11 mouse cellular contexts compared by ENCODE assay signal in the genomic region with DNA sequence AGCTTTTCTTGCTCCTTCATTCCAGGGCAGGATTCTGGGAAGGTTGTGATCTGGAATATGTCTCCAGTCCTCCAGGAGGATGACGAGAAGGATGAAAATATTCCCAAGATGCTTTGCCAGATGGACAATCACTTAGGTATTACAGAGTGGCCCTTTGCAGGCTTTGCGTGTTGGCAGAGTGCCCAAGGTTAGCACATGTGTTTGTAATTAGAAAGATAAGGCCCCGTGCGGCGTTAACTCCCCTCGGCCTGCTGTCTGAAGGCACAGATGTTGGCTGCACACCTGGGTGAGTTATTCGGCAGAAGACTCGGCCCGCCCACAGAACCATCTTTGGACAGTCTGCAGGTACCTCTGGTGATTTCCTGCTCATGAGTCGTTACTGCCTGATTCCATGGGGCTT. TPM values are rescaled to one million over a fixed set of nuclear protein-coding genes. Genes with fewer than 3 reads are reported as not detected.
DNase-seq lines count a peak whose midpoint lies in the region; ATAC-seq and TF ChIP-seq lines count a peak whose summit lies in the region.
"Had no signal": no experiment of that assay in that cellular context is flagged by ENCODE, and none has a peak within 500 bp of the region (broad histone marks: within the 10 kb centered on the region; RNA-seq: fewer than 3 reads in every experiment).

No protein-coding gene starts in this region.

- H3K4me2 ChIP-seq in stomach, embryonic 15.5 days: no peak overlapping the region
- H3K4me2 ChIP-seq: heart, embryonic 13.5 days; liver, embryonic 15.5 days had no signal

- H3K27ac ChIP-seq in stomach, embryonic 15.5 days: no peak overlapping the region
- no peak overlapping the region for H3K27ac ChIP-seq in cerebellum, adult 2 months (ENCODE audit: insufficient read depth, low read length)
- H3K27ac ChIP-seq: heart, embryonic 13.5 days; liver, embryonic 15.5 days had no signal

- 57% methylated on average over 10 of the region's 10 CpGs for WGBS in stomach, embryonic 15.5 days
- WGBS in cerebellum, adult 2 months: 72% methylated on average over 10 of the region's 10 CpGs

- no peak for TF ChIP-seq POLR2A in cerebellum, adult 2 months (IDR thresholded peaks at IDR 0.05; ENCODE audit: borderline replicate concordance, insufficient read depth, low read length)

- peaks cover 16% of the 10 kb centered on the region for H3K36me3 ChIP-seq in stomach, embryonic 15.5 days

- peak; percentile 9 for DNase-seq in embryo, embryonic 10.5 days (ENCODE audit: low spot score)
- DNase-seq in embryo, embryonic 10 days (ENCODE audit: low spot score): no peak
- peak; percentile 8 for DNase-seq in ovary, adult 18-20 months (ENCODE audit: low spot score)
- DNase-seq in ovary, postnatal 14 days (ENCODE audit: low spot score): no peak
- peak; percentile 27 to 42 for DNase-seq in heart, postnatal 36 days
- no peak for DNase-seq in cerebellum, adult 2 months
- no peak for DNase-seq in frontal cortex, postnatal 25 days (ENCODE audit: low spot score in 2 of 2)
- DNase-seq: thymus, postnatal 36 days had no signal

- H3K9ac ChIP-seq in stomach, embryonic 15.5 days: no peak overlapping the region
- H3K9ac ChIP-seq: heart, embryonic 13.5 days; liver, embryonic 15.5 days had no signal

- intact Hi-C loops in heart, postnatal 36 days (cut with DNase I): no loop called here

- H3K9me3 ChIP-seq in stomach, embryonic 15.5 days: no peaks in the 10 kb centered on the region
- H3K9me3 ChIP-seq: heart, embryonic 13.5 days; liver, embryonic 15.5 days had no signal

- H3K4me1 ChIP-seq in stomach, embryonic 15.5 days: no peaks in the 10 kb centered on the region
- H3K4me1 ChIP-seq in cerebellum, adult 2 months (ENCODE audit: control insufficient read depth, insufficient read depth, low read length): 0 out of 2 replicates have a peak, but pooled peaks cover 3% of the 10 kb centered on the region

- ATAC-seq in stomach, embryonic 15.5 days (ENCODE audit: insufficient read depth, low FRiP score, low read depth): peak; percentile 31; the same call in 1 of the 2 replicates

- no peaks in the 10 kb centered on the region for H3K27me3 ChIP-seq in stomach, embryonic 15.5 days (replicated peaks)
- no peaks in the 10 kb centered on the region for H3K27me3 ChIP-seq in cerebellum, adult 2 months (ENCODE audit: control insufficient read depth, insufficient read depth, low read length)
- H3K27me3 ChIP-seq: heart, embryonic 13.5 days; liver, embryonic 15.5 days had no signal

- no peak overlapping the region for H3K4me3 ChIP-seq in stomach, embryonic 15.5 days (replicated peaks)
- H3K4me3 ChIP-seq in cerebellum, adult 2 months (replicated peaks; ENCODE audit: insufficient read depth, low read depth, low read length): no peak overlapping the region
- H3K4me3 ChIP-seq: heart, embryonic 13.5 days; liver, embryonic 15.5 days had no signal

- no peak for TF ChIP-seq CTCF in cerebellum, adult 2 months (IDR thresholded peaks at IDR 0.05; ENCODE audit: borderline replicate concordance, insufficient read depth, low read depth, low read length)

RNA-seq across cellular contexts. Expression of a gene that starts 19.6 kb away (rescaled TPM):
- 10 to 100 TPM; 20.0 to 24.9 TPM for total RNA-seq in heart, postnatal 36 days (2021)
- polyA plus RNA-seq in stomach, embryonic 15.5 days (2015; fragmentation: Nextera tagmentation; extraction: Ambion mirVana): 13.4 and 13.5 TPM in 2 replicates
- 64.4 and 64.7 TPM in 2 replicates for polyA plus RNA-seq in cerebellum, adult 2 months (2012; rRNA removed)

RNA-seq across cellular contexts. Expression of a gene that starts 19.8 kb away (rescaled TPM):
- 10 to 100 TPM; 55.4 to 59.0 TPM for total RNA-seq in heart, postnatal 36 days (2021)
- 97.6 and 105 TPM in 2 replicates for polyA plus RNA-seq in stomach, embryonic 15.5 days (2015; fragmentation: Nextera tagmentation; extraction: Ambion mirVana)
- 35.7 and 37.6 TPM in 2 replicates for polyA plus RNA-seq in cerebellum, adult 2 months (2012; rRNA removed)

Comparison
In these comparisons a context has a peak if more than half of its experiments do, and no peak if none do; other contexts are left out.
1. DNase-seq: peak in embryo, embryonic 10.5 days (single experiment), ovary, adult 18-20 months (single experiment) and heart, postnatal 36 days (2 of 2); none in embryo, embryonic 10 days (single experiment), ovary, postnatal 14 days (single experiment), cerebellum, adult 2 months (0 of 2) and frontal cortex, postnatal 25 days (0 of 2).